Mouse (Mus musculus): Measurements from ENCODE around the gene Gm20708.
A peak's percentile ranks its signal among the peaks of the same experiment; 100 is the strongest.
"Not testable (repeated sequence)": the region's sequence is repeated elsewhere in the genome, so short reads cannot be mapped to it uniquely, and the experiment has no call there.

The Gm20708 gene

DNA sequence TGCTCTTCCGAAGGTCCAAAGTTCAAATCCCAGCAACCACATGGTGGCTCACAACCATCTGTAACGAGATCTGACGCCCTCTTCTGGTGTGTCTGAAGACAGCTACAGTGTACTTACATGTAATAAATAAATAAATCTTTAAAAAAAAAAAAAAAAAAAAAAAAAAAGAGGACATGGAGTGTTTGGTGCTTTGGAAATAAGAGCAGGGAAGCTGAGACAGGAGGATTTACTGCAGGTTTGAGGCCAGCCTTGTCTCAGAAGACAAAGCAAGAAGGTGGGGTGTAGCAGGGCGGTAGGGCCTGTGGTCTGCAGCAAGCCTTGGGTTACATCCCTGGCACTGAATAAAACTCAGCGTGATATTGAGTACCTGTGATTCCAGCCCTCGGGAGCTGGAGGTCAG, 24.0 kb downstream of the Gm20708 start:
- not testable (repeated sequence) for DNase-seq (ENCODE audit: low spot score)

- no peak for DNase-seq (ENCODE audit: low spot score)
Measured at GRCm38 (mm10) chr11:117834086-117834485, 24.6 kb downstream of the Gm20708 start.

DNA sequence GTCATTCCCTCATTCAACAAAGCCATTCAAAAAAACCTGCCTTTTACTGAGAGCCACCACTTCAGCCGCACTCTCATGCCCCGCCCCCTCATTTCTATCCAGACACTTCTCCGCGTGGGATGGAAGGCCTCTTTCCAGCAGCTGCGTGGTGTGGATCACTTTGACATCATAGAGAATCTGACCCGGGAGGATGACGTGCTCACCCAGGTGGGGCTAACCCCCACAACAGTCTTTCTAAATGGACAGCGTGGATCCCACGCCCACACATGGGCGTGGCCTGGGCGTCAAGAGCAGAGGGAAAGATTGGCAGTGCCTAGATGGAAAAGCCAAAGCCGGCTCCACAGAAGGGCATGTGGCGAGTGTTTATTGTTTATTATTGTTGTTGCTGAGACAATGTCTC, 26.8 kb downstream of the Gm20708 start:
- DNase-seq (ENCODE audit: low spot score), result no peak

DNA sequence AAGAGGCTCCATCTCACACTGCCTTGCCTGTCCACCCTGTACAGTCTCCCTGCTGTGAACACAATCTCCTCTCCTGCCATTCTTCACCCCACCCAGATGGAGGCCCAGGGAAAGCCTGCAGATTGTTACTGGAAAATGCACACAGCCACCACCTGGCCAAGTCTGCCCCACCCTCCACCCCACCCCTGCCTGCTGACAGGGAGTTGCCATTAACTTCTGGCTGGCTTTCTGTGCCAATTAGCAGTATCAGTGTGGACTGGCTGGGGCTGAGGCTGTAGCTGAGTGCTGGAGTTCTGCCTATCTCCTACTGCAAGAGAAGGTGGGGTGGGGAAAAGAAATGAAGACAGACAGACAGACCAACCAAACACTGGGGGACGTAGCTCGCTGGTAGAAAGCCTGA, 29.1 kb downstream of the Gm20708 start:
- no peak for DNase-seq (ENCODE audit: low spot score)

DNA sequence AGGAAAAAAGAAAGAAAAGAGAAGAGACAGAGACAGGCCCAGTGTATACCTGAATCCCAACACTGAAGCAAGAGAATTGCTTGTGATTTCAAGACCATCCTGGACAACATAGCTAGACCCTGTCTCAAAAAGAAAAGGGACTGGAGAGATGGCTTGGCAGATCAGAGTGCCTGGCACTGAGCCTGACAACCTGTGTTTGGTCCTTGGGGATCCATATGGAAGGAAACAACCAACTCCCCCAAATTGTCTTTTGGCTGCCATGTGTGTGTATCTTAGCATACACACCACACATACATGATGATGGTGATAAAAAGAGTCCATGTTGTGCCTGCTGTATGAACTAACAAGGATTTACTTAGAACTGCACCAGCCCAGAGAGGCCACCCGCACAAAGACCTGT, 29.6 kb downstream of the Gm20708 start:
- no peak for DNase-seq (ENCODE audit: low spot score)

GRCm38 (mm10) chr11:117840910-117841309, 31.4 kb downstream of the Gm20708 start:
- no peak for DNase-seq (ENCODE audit: low spot score)

DNA sequence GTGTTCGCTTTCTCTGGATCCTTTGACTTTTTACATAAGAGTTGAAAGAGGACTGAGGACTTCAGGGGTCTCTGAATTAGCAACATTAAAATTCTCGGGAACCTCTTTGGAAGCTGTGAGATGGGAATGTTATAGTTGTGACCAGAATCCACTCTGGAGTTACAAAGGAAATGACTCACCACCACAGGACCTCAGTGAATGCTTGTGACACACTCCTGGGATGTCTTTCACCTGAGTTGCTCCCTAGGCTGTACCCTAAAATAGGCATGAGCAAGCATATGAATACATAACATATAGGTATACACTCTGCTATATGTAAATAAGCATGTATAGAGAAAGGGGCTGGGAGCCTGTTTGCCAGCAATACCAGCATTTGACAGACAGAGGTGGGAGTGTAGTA, 34.0 kb downstream of the Gm20708 start:
- DNase-seq (ENCODE audit: low spot score), result no peak

DNA sequence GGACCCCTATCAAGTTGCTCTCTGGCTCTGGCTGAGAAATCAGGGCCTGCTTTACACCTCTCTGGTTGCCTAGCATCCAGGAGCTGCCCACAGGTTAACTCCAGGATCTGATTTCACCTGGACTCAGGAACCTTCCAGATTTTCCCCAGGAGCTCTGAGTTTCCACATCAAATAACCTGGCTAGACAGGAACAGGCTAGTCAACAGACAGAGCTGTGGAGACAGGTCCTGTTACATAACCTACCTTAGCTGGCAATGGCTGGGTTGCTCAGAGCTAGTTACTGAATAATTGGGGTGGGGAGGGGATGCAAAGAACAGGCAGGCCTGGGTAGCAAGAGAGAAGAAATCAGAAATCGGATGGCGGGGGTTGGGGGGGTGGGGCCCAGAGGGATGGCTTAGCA, 35.5 kb downstream of the Gm20708 start:
- DNase-seq (ENCODE audit: low spot score), result no peak

DNA sequence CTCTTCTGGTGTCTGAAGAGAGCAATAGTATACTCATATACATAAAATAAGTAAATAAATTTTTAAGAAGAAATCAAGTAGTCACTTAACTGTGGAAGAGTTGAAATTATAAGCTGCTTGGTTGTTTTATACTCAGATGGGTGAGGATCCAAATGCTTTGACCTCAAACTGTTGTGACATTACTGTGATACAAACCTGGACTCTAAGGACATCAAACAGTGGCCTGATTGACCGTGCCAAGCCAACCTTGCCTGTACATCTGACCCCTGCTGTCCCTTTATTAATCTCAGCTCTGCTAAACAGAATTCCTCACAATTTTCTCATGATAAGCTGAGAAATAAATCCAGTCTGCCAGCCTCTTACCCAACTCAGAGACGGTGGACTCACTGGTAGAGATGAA, 36.2 kb downstream of the Gm20708 start:
- no peak for DNase-seq (ENCODE audit: low spot score)

DNA sequence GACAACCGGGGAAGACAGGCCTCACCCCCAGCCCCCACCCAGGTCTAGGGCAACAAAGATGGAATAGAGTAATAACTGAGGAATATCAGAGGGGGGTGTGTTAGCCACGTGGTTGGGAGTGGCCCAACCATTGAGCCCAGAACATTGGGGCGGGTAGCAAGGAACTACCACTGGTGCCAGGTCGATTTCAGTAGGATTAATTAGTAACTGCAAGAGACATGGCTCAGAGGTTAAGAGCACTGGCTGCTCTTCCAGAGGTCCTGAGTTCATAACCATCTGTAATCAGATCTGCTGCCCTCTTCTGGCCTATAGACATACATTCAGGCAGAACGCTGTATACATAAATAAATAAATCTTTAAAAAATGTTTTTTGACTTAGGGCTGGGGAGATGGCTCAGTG, 37.2 kb downstream of the Gm20708 start:
- no peak for DNase-seq (ENCODE audit: low spot score)

DNA sequence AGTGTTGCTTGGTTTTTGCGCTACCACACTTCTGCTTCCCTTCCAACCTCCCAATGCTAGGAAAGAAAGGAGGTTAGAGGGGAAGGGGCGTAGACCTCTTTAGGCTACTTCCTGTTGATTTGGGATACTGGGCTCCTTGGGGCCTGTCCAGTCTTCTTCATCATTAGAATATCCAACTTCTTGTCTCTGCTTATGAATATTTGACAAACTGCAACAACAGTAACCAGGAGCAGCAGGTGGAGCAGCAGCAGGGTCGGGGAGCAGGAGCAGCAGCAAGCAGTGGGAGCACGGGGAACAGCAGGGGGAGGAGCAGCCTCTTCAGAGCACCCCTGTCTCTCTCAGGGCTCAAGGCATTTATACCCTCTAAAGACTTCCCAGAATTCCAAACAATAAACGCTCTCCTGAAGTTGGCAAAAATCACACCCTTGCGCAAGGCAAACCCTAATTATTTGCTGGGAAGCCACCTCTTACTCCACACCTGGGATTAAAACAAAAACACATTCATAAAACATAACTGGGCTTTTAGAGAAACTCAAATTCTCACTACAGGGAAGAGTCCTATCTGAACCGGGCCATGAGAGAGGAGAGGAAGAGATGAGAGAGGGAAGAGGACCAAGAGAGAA, 38.2 kb downstream of the Gm20708 start:
- no peak for DNase-seq (ENCODE audit: low spot score)

GRCm38 (mm10) chr11:117848271-117848984, 39.0 kb downstream of the Gm20708 start:
- no peak for DNase-seq (ENCODE audit: low spot score)

DNA sequence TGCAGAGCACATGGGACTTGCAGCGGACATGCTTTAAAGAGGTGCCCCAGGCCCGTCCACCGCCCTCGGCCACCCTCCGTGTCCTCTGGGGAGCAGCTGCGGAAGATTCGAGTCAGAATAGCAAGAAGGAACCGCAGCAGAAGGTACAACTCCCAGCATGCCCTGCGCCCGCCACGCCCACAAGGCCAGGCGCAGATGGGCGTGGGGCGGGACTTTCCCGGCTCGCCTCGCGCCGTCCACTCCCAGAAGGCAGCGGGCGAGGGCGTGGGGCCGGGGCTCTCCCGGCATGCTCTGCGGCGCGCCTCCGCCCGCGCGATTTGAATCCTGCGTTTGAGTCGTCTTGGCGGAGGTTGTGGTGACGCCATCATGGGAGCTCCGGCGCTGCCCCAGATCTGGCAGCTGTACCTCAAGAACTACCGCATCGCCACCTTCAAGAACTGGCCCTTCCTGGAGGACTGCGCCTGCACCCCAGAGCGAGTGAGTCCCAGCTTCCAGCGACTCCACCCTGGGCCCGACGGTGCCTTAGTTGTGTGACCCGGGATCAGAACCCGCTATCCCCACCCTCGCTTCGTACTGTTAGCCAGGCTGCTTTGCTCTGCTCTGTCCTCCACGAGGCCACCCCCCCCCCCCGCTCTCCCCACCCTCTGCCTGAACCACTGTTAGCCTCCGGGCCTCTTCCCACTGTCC, 39.7 kb downstream of the Gm20708 start, which contains the start of gene Birc5:
TSS of gene Birc5 (plus strand) at position 267 of the 687 bp plus-strand sequence.
- peak; percentile 84 for DNase-seq (ENCODE audit: low spot score)

DNA sequence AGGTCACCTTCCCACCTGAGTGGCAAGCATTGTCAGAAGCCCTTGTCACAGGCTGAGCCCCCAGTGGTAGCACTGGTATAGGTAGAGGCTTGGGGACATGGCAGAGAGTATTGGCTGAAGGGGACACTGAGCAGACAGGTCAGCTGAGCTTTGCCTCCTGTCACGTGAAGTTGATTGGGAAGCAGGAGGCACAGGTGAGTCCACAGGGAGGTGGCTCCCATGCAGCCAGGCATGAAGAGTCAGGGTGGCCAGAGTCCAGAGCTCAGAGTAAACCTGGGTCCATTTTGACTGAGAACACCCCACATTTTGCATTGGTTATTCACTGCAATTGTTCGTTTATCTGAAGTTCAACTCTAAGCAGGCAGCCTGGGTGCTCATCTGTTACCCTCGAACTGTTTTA, 43.4 kb downstream of the Gm20708 start:
- DNase-seq (ENCODE audit: low spot score), result no peak

GRCm38 (mm10) chr11:117854241-117854640, 44.8 kb downstream of the Gm20708 start:
- no peak for DNase-seq (ENCODE audit: low spot score)

- DNase-seq (ENCODE audit: low spot score), result no peak
Measured at GRCm38 (mm10) chr11:117855360-117855759, 45.9 kb downstream of the Gm20708 start.

DNA sequence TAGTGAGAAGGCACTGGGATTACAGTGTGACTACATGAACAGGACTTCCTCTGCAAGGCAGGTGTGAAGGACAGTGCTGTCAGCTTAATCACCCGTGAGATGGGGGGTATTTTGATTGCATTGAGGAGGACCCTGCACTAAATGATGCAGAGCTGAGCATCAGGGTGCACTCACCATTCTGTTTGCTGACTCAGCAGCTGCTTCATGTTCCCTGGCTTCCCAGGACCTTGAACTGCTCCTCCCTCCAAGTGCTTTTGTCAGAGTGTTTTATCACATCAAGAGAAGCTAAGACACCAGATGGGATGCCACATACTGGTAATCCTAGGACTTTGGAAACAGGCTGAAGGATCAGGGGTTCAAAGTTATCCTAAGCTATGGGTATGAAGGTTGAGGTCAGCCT, 46.5 kb downstream of the Gm20708 start:
- no peak for DNase-seq (ENCODE audit: low spot score)

- no peak for DNase-seq (ENCODE audit: low spot score)
Measured at GRCm38 (mm10) chr11:117857462-117857861, 48.0 kb downstream of the Gm20708 start.

GRCm38 (mm10) chr11:117858392-117858791, 48.9 kb downstream of the Gm20708 start:
- DNase-seq (ENCODE audit: low spot score), result no peak

DNA sequence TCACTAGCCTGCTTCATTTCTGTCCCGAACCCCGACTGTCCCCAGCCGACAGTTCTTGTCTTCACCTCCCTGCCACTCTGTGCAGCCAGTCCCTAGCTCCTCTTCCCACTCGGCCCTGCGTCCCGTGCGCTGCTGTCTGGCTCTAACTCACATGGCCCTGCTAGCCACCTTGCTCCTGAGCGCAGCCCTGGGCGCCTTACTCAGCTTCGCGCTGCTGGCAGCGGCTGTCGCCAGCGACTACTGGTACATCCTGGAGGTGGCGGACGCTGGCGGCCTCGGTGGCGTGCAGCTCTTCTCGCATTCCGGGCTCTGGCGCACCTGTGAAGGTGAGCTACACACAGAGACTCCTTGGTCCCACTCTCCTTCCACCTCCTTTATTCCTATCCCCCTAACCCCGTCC, 51.1 kb downstream of the Gm20708 start, which contains the start of gene Tmem235:
TSS of gene Tmem235 (plus strand) at position 152 of the 400 bp plus-strand sequence.
- no peak for DNase-seq (ENCODE audit: low spot score)

GRCm38 (mm10) chr11:117863174-117863856, 53.8 kb downstream of the Gm20708 start:
- DNase-seq (ENCODE audit: low spot score), result no peak

DNA sequence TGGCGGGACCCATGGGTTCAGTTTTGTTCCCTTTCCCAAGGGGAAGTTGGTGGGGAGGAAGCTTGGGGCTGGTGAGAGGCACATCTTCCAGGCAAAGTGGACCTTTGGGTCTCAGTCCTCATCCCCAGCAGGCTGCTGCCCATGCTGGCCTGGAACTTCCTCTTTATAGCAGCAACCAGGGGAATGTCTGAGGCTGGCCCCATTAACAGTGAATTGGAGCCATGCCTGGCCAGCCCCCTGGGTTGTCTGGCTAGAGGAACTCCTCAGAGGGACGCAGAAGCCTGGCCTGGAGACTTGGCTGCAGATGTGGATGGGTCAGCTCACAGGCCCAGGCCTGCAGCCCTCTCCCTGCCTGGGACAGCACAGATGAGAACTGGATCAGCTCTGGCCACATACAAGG, 55.3 kb downstream of the Gm20708 start:
- DNase-seq (ENCODE audit: low spot score), result no peak

- no peak for DNase-seq (ENCODE audit: low spot score)
Measured at GRCm38 (mm10) chr11:117865988-117866387, 56.5 kb downstream of the Gm20708 start.
